Mouse (Mus musculus): Measurements from ENCODE around the gene 5031439G07Rik.

DNA sequence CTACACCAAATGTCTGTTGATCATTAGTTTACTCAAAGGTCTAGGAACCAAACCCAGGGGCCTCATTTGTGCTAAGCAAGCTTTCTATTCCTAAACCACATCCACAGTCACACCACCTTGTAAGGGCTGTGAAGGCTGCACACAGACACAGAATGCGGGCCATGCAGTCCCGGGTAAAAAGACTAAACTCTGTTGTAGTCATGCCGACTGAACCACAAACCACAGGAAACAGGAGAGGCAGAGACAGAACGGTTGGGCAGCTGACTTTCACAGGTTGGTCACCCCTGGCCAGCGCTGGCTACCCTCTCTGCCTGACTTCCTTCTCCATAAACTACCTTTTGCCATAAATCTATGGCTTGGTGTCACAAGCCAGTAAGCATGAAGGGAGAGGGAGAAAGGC is 23.6 kb downstream of the 5031439G07Rik start:
- TF ChIP-seq CTCF (IDR thresholded peaks at IDR 0.05; ENCODE audit: extremely low read depth, insufficient read depth, low read length) (no peak), POLR2A (IDR thresholded peaks at IDR 0.05; ENCODE audit: extremely low read depth, insufficient read depth, low read length) (no peak)
